Mouse (Mus musculus): ENCODE measurements at regions not wholly inside any gene's neighbourhood (a gene's known extent, or its start where the extent isn't known, plus 50 kb on each side); places are given as distances from the start of the nearest gene placed in this dataset.

DNA sequence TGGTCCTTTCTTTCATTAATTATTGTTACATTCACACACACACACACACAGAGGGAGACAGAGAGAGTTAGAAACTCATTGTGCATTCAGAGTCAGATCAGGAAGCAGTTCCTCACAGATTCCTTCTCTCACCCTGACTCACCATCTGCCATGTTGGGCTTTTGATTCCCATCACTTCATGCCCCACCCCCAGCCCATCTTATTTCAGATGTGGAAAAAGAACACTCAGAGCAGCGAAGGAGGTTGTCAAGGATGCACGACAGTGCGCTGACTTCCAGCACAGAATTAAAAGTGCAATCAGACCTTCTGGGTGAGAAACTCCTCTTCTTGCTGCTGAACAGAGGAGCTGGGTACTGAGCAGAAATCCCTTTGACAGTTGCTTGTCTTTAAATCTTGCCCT lies 438.8 kb upstream of the Kdm8 start:
- no peak for TF ChIP-seq POLR2A (IDR thresholded peaks at IDR 0.05; ENCODE audit: borderline replicate concordance, extremely low read depth, insufficient read depth, insufficient read length)
- H3K4me1 ChIP-seq (ENCODE audit: control insufficient read depth, insufficient read depth, low read length) = no peaks in the 10 kb centered on the region
- H3K9me3 ChIP-seq (ENCODE audit: control insufficient read depth, low read length) = no peaks in the 10 kb centered on the region
- no peak overlapping the region for H3K9ac ChIP-seq (ENCODE audit: low read depth, low read length, severe bottlenecking)
- WGBS = 85% methylated on average over 3 of the region's 3 CpGs
- H3K4me3 ChIP-seq (replicated peaks; ENCODE audit: low read length) = no peak overlapping the region
- no peak overlapping the region for H3K4me2 ChIP-seq (replicated peaks; ENCODE audit: low read depth, low read length, severe bottlenecking)
- no peak overlapping the region for H3K27ac ChIP-seq (replicated peaks; ENCODE audit: low read depth, low read length)
- no peak for DNase-seq (ENCODE audit: low spot score)
- no peaks in the 10 kb centered on the region for H3K36me3 ChIP-seq (ENCODE audit: control insufficient read depth, insufficient read depth, low read length)
- ATAC-seq (ENCODE audit: low FRiP score, low read depth) = no peak
- no peaks in the 10 kb centered on the region for H3K27me3 ChIP-seq (ENCODE audit: control insufficient read depth, insufficient read depth, low read length)

DNA sequence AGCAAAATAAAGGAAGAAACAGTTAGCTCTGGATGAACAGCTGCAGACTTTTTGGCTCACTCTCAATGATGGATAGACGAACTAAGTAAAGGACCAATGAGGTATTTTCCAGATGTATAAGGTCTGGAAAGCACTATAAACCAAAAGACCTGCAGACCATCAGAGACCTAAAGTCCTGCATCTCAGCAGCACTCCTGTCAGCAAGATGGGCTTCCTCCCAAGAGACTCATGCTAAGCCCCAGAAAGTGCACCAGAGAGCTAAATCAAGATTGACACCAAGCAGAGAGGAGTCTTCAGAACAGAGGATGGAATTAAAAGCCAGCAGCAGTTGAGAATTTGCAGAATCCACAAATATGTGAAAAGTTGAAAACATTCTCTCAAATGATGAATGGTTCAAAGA lies 425.2 kb upstream of the Kdm8 start:
- no peak overlapping the region for H3K9ac ChIP-seq (ENCODE audit: low read depth, low read length, severe bottlenecking)
- H3K4me1 ChIP-seq (ENCODE audit: control insufficient read depth, insufficient read depth, low read length) = no peaks in the 10 kb centered on the region
- ATAC-seq (ENCODE audit: low FRiP score, low read depth) = no peak
- H3K9me3 ChIP-seq (ENCODE audit: control insufficient read depth, low read length) = no peaks in the 10 kb centered on the region
- H3K27ac ChIP-seq (replicated peaks; ENCODE audit: low read depth, low read length) = no peak overlapping the region
- H3K36me3 ChIP-seq (ENCODE audit: control insufficient read depth, insufficient read depth, low read length) = no peaks in the 10 kb centered on the region
- 58% methylated on average over 1 of the region's 1 CpGs for WGBS
- H3K4me3 ChIP-seq (replicated peaks; ENCODE audit: low read length) = no peak overlapping the region
- no peak overlapping the region for H3K4me2 ChIP-seq (replicated peaks; ENCODE audit: low read depth, low read length, severe bottlenecking)
- no peak for TF ChIP-seq POLR2A (IDR thresholded peaks at IDR 0.05; ENCODE audit: borderline replicate concordance, extremely low read depth, insufficient read depth, insufficient read length)
- no peak for DNase-seq (ENCODE audit: low spot score)
- no peaks in the 10 kb centered on the region for H3K27me3 ChIP-seq (ENCODE audit: control insufficient read depth, insufficient read depth, low read length)

DNA sequence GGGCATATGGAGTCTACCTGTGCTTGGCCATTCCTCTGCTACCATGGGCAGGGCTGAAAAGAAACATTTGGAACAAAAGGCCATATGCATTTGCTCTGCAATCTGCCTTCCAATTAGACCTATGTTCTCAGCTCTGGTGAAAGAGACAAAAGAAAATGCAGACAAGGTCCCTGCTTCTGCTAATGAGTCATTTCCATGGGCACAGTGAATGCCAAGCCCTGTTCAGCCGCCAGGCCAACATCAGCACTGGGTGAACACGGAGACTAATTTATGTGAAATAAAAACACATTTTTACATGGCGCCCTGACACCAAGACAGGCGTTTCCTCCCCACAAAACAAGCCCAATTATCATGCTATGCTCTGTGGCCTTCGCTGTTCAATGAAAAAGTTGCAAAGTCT lies 419.5 kb upstream of the Kdm8 start:
- 75% methylated on average over 5 of the region's 5 CpGs for WGBS
- no peaks in the 10 kb centered on the region for H3K4me1 ChIP-seq (ENCODE audit: control insufficient read depth, insufficient read depth, low read length)
- ATAC-seq (ENCODE audit: low FRiP score, low read depth) = no peak

DNA sequence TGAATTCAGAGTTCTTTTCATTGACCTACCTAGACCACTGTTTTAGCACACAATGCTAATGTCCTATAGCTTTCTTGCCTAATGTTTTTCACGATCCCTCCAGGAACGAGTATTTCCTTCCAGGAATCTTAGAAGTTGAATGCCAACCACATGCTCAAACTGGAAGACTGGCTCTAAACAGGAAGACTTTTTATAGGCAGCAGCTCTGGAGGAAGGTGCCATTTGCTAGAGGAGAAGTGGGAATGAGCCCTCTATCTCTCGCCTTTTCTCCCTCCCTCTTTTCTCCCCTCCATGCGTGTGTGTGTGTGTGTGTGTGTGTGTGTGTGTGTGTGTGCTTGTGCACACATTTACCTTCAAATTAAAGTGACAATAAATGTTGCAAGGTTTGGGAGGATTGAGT lies 410.7 kb upstream of the Kdm8 start:
- Histone ChIP-seq H3K4me2 (replicated peaks; ENCODE audit: low read depth, low read length, severe bottlenecking) (no peak overlapping the region), H3K27me3 (ENCODE audit: control insufficient read depth, insufficient read depth, low read length) (no peaks in the 10 kb centered on the region), H3K9me3 (ENCODE audit: control insufficient read depth, low read length) (no peaks in the 10 kb centered on the region), H3K9ac (ENCODE audit: low read depth, low read length, severe bottlenecking) (no peak overlapping the region), H3K27ac (replicated peaks; ENCODE audit: low read depth, low read length) (no peak overlapping the region), H3K4me3 (replicated peaks; ENCODE audit: low read length) (no peak overlapping the region), H3K36me3 (ENCODE audit: control insufficient read depth, insufficient read depth, low read length) (no peaks in the 10 kb centered on the region), H3K4me1 (ENCODE audit: control insufficient read depth, insufficient read depth, low read length) (no peaks in the 10 kb centered on the region)
- no peak for ATAC-seq (ENCODE audit: low FRiP score, low read depth)
- TF ChIP-seq POLR2A (IDR thresholded peaks at IDR 0.05; ENCODE audit: borderline replicate concordance, extremely low read depth, insufficient read depth, insufficient read length) = no peak
- WGBS = 49% methylated on average over 4 of the region's 4 CpGs
- DNase-seq (ENCODE audit: low spot score) = no peak

More for the DNA sequence above, 419.5 kb upstream of the Kdm8 start:
- H3K9ac ChIP-seq (ENCODE audit: low read depth, low read length, severe bottlenecking) = no peak overlapping the region
- H3K27me3 ChIP-seq (ENCODE audit: control insufficient read depth, insufficient read depth, low read length) = no peaks in the 10 kb centered on the region
- no peak overlapping the region for H3K27ac ChIP-seq (replicated peaks; ENCODE audit: low read depth, low read length)
- no peak for TF ChIP-seq POLR2A (IDR thresholded peaks at IDR 0.05; ENCODE audit: borderline replicate concordance, extremely low read depth, insufficient read depth, insufficient read length)
- H3K36me3 ChIP-seq (ENCODE audit: control insufficient read depth, insufficient read depth, low read length) = no peaks in the 10 kb centered on the region
- no peak overlapping the region for H3K4me2 ChIP-seq (replicated peaks; ENCODE audit: low read depth, low read length, severe bottlenecking)
- H3K4me3 ChIP-seq (replicated peaks; ENCODE audit: low read length) = no peak overlapping the region
- H3K9me3 ChIP-seq (ENCODE audit: control insufficient read depth, low read length) = no peaks in the 10 kb centered on the region
- DNase-seq (ENCODE audit: low spot score) = no peak

DNA sequence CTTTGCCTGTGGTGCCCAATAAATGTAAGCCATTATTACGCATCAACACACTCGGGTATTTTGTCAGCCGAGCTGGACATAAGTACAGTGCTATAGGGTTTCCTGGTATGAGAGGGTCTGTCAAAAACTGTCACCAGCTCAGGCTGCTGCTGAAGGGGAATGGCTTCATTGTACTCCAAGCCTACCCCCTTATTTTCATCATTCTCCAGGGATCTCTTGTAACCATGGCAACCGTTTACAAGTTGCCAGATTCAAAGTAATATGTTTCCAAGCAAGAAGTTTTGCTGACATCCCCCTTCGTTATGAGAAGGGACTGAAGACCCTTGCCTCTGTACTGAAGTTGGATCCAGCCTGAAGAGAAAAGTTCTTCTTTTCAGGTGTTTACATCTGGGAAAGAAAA lies 410.3 kb upstream of the Kdm8 start:
- no peak overlapping the region for H3K27ac ChIP-seq (replicated peaks; ENCODE audit: low read depth, low read length)
- DNase-seq (ENCODE audit: low spot score) = no peak
- 60% methylated on average over 5 of the region's 5 CpGs for WGBS

More for the DNA sequence above, 410.3 kb upstream of the Kdm8 start:
- Histone ChIP-seq H3K36me3 (ENCODE audit: control insufficient read depth, insufficient read depth, low read length) (no peaks in the 10 kb centered on the region), H3K9ac (ENCODE audit: low read depth, low read length, severe bottlenecking) (no peak overlapping the region), H3K27me3 (ENCODE audit: control insufficient read depth, insufficient read depth, low read length) (no peaks in the 10 kb centered on the region), H3K4me2 (replicated peaks; ENCODE audit: low read depth, low read length, severe bottlenecking) (no peak overlapping the region), H3K4me3 (replicated peaks; ENCODE audit: low read length) (no peak overlapping the region), H3K9me3 (ENCODE audit: control insufficient read depth, low read length) (no peaks in the 10 kb centered on the region), H3K4me1 (ENCODE audit: control insufficient read depth, insufficient read depth, low read length) (no peaks in the 10 kb centered on the region)
- no peak for ATAC-seq (ENCODE audit: low FRiP score, low read depth)
- TF ChIP-seq POLR2A (IDR thresholded peaks at IDR 0.05; ENCODE audit: borderline replicate concordance, extremely low read depth, insufficient read depth, insufficient read length) = no peak

Measured in limb, embryonic 14.5 days (tissue).